ENCODE assay signal across 16 mouse cellular contexts in genomic region chr8:57317890-57318480, GRCm38 (mm10). TPM values are rescaled to one million over a fixed set of nuclear protein-coding genes. Genes with fewer than 3 reads are reported as not detected.
DNase-seq lines count a peak whose midpoint lies in the region; ATAC-seq lines count a peak whose summit lies in the region.
"Had no signal": no experiment of that assay in that cellular context is flagged by ENCODE, and none has a peak within 500 bp of the region (broad histone marks: within the 10 kb centered on the region; RNA-seq: fewer than 3 reads in every experiment).

No protein-coding gene starts in this region.

- peak overlapping the region; percentile 98 for H3K27ac ChIP-seq in heart, embryonic 12.5 days (ENCODE audit: poor library complexity, severe bottlenecking)
- H3K27ac ChIP-seq in heart, embryonic 16.5 days (ENCODE audit: low read length): peak overlapping the region; percentile 95
- H3K27ac ChIP-seq in liver, embryonic 12.5 days: no peak overlapping the region
- H3K27ac ChIP-seq: forebrain, embryonic 10.5 days; lung, embryonic 15.5 days had no signal

- peak overlapping the region; percentile 91 for H3K4me3 ChIP-seq in heart, embryonic 12.5 days
- peak overlapping the region; percentile 75 for H3K4me3 ChIP-seq in heart, embryonic 16.5 days (ENCODE audit: low read length)
- H3K4me3 ChIP-seq in liver, embryonic 12.5 days: no peak overlapping the region
- H3K4me3 ChIP-seq: forebrain, embryonic 10.5 days; lung, embryonic 15.5 days had no signal

- peak overlapping the region; percentile 96 for H3K9ac ChIP-seq in heart, embryonic 12.5 days
- peak overlapping the region; percentile 83 for H3K9ac ChIP-seq in heart, embryonic 16.5 days (ENCODE audit: low read length)
- H3K9ac ChIP-seq in liver, embryonic 12.5 days: no peak overlapping the region
- H3K9ac ChIP-seq: lung, embryonic 15.5 days had no signal

- peaks cover 23% of the 10 kb centered on the region for H3K4me1 ChIP-seq in heart, embryonic 12.5 days (replicated peaks)
- H3K4me1 ChIP-seq in heart, embryonic 16.5 days (ENCODE audit: control insufficient read depth, insufficient read depth, low read length): peaks cover 15% of the 10 kb centered on the region
- 0 out of 2 replicates have a peak, but pooled peaks cover under 1% of the 10 kb centered on the region for H3K4me1 ChIP-seq in liver, embryonic 12.5 days

- no peaks in the 10 kb centered on the region; the same call in 1 of the 2 replicates for H3K36me3 ChIP-seq in heart, embryonic 12.5 days
- H3K36me3 ChIP-seq in heart, embryonic 16.5 days (ENCODE audit: control insufficient read depth, insufficient read depth): no peaks in the 10 kb centered on the region
- H3K36me3 ChIP-seq in liver, embryonic 12.5 days: no peaks in the 10 kb centered on the region
- H3K36me3 ChIP-seq: forebrain, embryonic 10.5 days; lung, embryonic 15.5 days had no signal

- no peak for ATAC-seq in heart, embryonic 12.5 days (ENCODE audit: insufficient number of reproducible peaks, low FRiP score)
- no peak for ATAC-seq in heart, embryonic 16.5 days (replicated peaks; ENCODE audit: extremely low read depth, insufficient read depth, low FRiP score)
- ATAC-seq in liver, embryonic 12.5 days: no peak
- ATAC-seq: hindbrain, embryonic 16.5 days had no signal

- intact Hi-C loops in heart, postnatal 25 days (cut with DNase I): loop anchor here (5.0 to 10.0 kb wide), 3 partner anchors 183 to 636 kb away; no protein-coding TSS in a partner anchor

- WGBS in heart, embryonic 12.5 days: 7% methylated on average over 5 of the region's 5 CpGs
- 13% methylated on average over 5 of the region's 5 CpGs for WGBS in heart, embryonic 16.5 days
- 14% methylated on average over 5 of the region's 5 CpGs for WGBS in liver, embryonic 12.5 days (ENCODE audit: insufficient replicate concordance)

- no peaks in the 10 kb centered on the region for H3K27me3 ChIP-seq in heart, embryonic 12.5 days (replicated peaks)
- no peaks in the 10 kb centered on the region for H3K27me3 ChIP-seq in heart, embryonic 16.5 days (ENCODE audit: control insufficient read depth, insufficient read depth, low read length)
- H3K27me3 ChIP-seq in liver, embryonic 12.5 days (replicated peaks): peaks cover 93% of the 10 kb centered on the region

- H3K9me3 ChIP-seq in heart, embryonic 12.5 days (replicated peaks): no peaks in the 10 kb centered on the region
- H3K9me3 ChIP-seq in heart, embryonic 16.5 days (replicated peaks; ENCODE audit: control insufficient read depth, low read length): no peaks in the 10 kb centered on the region
- H3K9me3 ChIP-seq in liver, embryonic 12.5 days (replicated peaks): no peaks in the 10 kb centered on the region
- H3K9me3 ChIP-seq: forebrain, embryonic 10.5 days; lung, embryonic 15.5 days had no signal

- DNase-seq in heart, postnatal 25 days (ENCODE audit: low spot score): no peak
- peak; percentile 21 for DNase-seq in embryo, embryonic 9.5 days (ENCODE audit: extremely low spot score)
- no peak for DNase-seq in gastrocnemius, adult 18-20 months (ENCODE audit: low spot score)
- DNase-seq in layer of hippocampus, adult 11-12 months (ENCODE audit: low spot score): no peak
- DNase-seq in kidney, postnatal 10 days: no peak
- DNase-seq: cerebellum, adult 9-11 months; kidney, postnatal 25 days; right cerebral cortex, postnatal 4 days had no signal

- H3K4me2 ChIP-seq in heart, embryonic 12.5 days: peak overlapping the region; percentile 83
- peak overlapping the region; percentile 72 for H3K4me2 ChIP-seq in heart, embryonic 16.5 days (ENCODE audit: low read depth, low read length)
- H3K4me2 ChIP-seq in liver, embryonic 12.5 days: 0 out of 2 replicates have a peak overlapping the region, but pooled peaks have one; percentile 10
- H3K4me2 ChIP-seq: lung, embryonic 15.5 days had no signal

RNA-seq across cellular contexts. Expression of gene Hand2, which starts 2.8 kb away (rescaled TPM):
- polyA plus RNA-seq in heart, embryonic 12.5 days (2016; fragmentation: Nextera tagmentation; extraction: Ambion mirVana): 18.0 and 19.4 TPM in 2 replicates
- total RNA-seq in heart, postnatal 25 days (2021): 10 to 100 TPM; 49.0 to 56.6 TPM
- 9.0 and 9.3 TPM in 2 replicates for polyA plus RNA-seq in heart, embryonic 16.5 days (2015; fragmentation: Nextera tagmentation; extraction: Ambion mirVana)
- 2.5 and 2.6 TPM in 2 replicates for polyA plus RNA-seq in liver, embryonic 12.5 days (2016; fragmentation: Nextera tagmentation; extraction: Ambion mirVana)
- not detected for total RNA-seq in gastrocnemius, adult 18-20 months (2021)
- total RNA-seq: left cerebral cortex, adult 18-20 months had no signal
- polyA plus RNA-seq: C2C12; forebrain, embryonic 10.5 days; hindbrain, embryonic 16.5 days had no signal

Comparison
In these comparisons a context has a peak if more than half of its experiments do, and no peak if none do; other contexts are left out.
1. H3K4me2 ChIP-seq: peak in every context shown above with its lines; median percentile 83 in heart, embryonic 12.5 days; 72 in heart, embryonic 16.5 days; 10 in liver, embryonic 12.5 days.